Mouse (Mus musculus) heart, postnatal 0 days (tissue): ENCODE data around the gene Gm12166. TPM values are rescaled to one million over a fixed set of nuclear protein-coding genes. Genes with fewer than 3 reads are reported as not detected.

Experiments used
- ATAC-seq: fragments of 200-750 bp; cut with Nextera tagmentation; 2 replicates; pipeline ENCODE4 v1.8.0; 2017; ENCODE audit warnings: low read depth, moderate number of reproducible peaks, moderate library complexity; ENCODE audit not compliant: insufficient read depth
- DNase-seq: peaks from one replicate; pipeline ENCODE4 v3.0.0-alpha.2; 2016; ENCODE audit warnings: low spot score
- H3K27ac ChIP-seq: fragments of 300-500 bp; sonication (generic); 2 replicates; pipeline ENCODE4 v1.5.1; 2014; ENCODE audit warnings: low read depth, mild to moderate bottlenecking
- H3K27me3 ChIP-seq: fragments of 300-500 bp; sonication (generic); 2 replicates; pipeline ENCODE4 v1.6.1; 2014; ENCODE audit warnings: low read length, mixed read lengths; ENCODE audit not compliant: control insufficient read depth, insufficient read depth
- H3K36me3 ChIP-seq: fragments of 300-500 bp; sonication (generic); replicated peaks from 2 replicates; pipeline ENCODE4 v1.6.1; 2014; ENCODE audit warnings: low read length, mixed read lengths; ENCODE audit not compliant: control insufficient read depth, insufficient read depth
- H3K4me1 ChIP-seq: fragments of 300-500 bp; sonication (generic); 2 replicates; pipeline ENCODE4 v1.6.1; 2014; ENCODE audit warnings: antibody characterized with exemption; ENCODE audit not compliant: control insufficient read depth, insufficient read depth
- H3K4me2 ChIP-seq: fragments of 300-500 bp; sonication (generic); 2 replicates; pipeline ENCODE4 v1.6.1; 2014; ENCODE audit warnings: low read depth, mild to moderate bottlenecking, low read length, moderate library complexity
- H3K4me3 ChIP-seq: fragments of 300-500 bp; sonication (generic); 2 replicates; pipeline ENCODE4 v1.5.1; 2014; ENCODE audit warnings: low read depth, low read length
- H3K9ac ChIP-seq: fragments of 300-500 bp; sonication (generic); replicated peaks from 2 replicates; pipeline ENCODE4 v1.6.1; 2014; ENCODE audit warnings: low read depth, low read length, mixed read lengths
- H3K9me3 ChIP-seq: fragments of 300-500 bp; sonication (generic); replicated peaks from 2 replicates; pipeline ENCODE4 v1.6.1; 2016; ENCODE audit warnings: low read length; ENCODE audit not compliant: control insufficient read depth
- CTCF ChIP-seq: IDR thresholded peaks from 2 replicates; pipeline ENCODE4 v1.5.1; 2016; ENCODE audit warnings: antibody characterized with exemption, control low read depth, low read depth
- EP300 ChIP-seq: IDR thresholded peaks from 2 replicates; pipeline ENCODE4 v1.6.1; 2016; ENCODE audit warnings: antibody characterized with exemption, low read depth
- WGBS: fragments of 180-500 bp; shearing (Covaris S2); extraction: QIAGEN DNeasy Blood & Tissue Kit; methylation state at CpG from one replicate; pipeline ENCODE4 v1.1.7; 2014; 5-methylcytosine and 5-hydroxymethylcytosine counted together
- polyA plus RNA-seq: library from polyadenylated mRNA; unstranded; fragments of >200 nt; fragmentation: Nextera tagmentation; extraction: Ambion mirVana; gene quantifications from 2 replicates; pipeline ENCODE4 v1.2.1, GENCODE M21; 2015
- total RNA-seq: library from RNA; depleted of rRNA; stranded (reverse); fragments of >200 nt; gene quantifications from 2 replicates; pipeline ENCODE4 v1.2.3, GENCODE M21; 2014; ENCODE audit warnings: low replicate concordance

Gene Gm12166
- total and polyA plus RNA-seq, 2 experiments from 2014 or later: 1.8 to 3.9 TPM

DNA sequence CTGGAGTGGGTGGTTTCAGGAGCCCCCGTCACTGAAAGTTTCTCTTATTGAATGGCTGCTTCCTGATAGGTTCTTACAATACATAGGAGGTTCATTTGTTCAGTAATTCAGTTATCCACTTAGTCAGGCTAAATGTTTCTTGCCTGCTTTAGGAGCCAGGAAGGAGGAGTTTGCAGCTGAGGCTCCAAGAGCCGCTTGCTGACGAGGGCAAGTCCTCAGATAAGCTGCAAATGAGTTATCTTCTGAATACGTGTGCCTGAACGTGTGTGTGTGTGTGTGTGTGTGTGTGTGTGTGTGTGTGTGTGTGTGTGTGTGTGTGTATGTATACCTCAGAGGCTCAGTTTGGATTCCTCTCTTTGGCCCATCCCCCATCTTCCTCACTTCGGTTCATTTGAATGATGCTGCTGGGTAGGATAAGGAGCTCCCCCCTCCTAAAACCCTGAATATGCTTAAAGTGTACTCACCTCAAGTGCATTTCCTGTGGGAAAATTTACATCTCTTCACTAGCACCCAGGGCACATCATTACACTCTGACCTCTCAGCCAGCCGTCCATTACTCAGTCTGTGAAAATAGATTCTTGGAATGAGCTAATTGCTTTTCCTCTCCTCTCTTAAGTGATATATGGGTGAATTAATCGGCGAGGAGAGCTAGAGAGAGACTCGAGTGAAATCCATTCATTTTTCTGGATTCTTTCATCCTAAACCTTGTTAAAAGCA is 39.0 kb upstream of the Gm12166 start:
- no peak overlapping the region for H3K9ac ChIP-seq
- 27% methylated on average over 10 of the region's 10 CpGs for WGBS
- no peak for DNase-seq
- H3K4me2 ChIP-seq: no peak overlapping the region
- ATAC-seq: no peak
- no peak overlapping the region for H3K4me3 ChIP-seq
- H3K27me3 ChIP-seq: no peaks in the 10 kb centered on the region
- H3K27ac ChIP-seq: peak overlapping the region; percentile 68
- H3K9me3 ChIP-seq: no peaks in the 10 kb centered on the region
- peaks cover 17% of the 10 kb centered on the region for H3K36me3 ChIP-seq
- peaks cover 64% of the 10 kb centered on the region for H3K4me1 ChIP-seq
- no peak for TF ChIP-seq CTCF
- no peak for TF ChIP-seq EP300

DNA sequence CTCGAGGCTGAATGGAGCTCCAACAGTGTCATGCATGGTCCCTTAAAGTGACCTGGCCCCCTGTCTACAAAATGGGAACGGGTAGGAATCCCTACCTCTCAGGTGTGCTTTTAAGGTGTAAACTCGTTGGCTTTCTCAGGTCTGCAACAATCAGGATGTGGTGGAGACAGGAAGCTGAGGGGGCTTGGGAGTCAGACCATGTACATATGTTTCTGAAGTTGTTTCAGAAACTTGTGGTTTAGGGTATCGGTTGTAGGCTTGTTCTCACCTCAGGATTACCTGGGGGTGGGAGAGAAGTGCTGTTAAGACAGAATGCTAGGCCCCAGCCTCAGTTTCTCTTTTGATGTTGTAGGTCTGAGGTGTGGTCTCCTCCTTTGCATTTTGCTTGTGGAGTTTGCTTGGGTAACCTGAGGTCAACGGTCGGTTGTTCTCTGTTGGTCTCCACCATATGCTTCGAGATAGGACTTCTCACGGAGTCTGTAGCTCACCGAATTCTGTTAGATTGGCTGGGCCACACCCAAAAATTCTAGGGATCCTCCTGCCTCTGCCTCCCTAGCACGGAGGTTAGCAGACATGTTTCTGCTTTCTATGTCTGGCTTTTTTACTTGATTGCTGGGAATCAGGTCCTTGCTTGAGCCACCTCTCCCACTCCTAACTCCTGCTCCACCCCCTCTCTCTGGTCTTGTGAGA is 38.1 kb upstream of the Gm12166 start:
- 77% methylated on average over 10 of the region's 10 CpGs for WGBS
- H3K4me1 ChIP-seq: peaks cover 65% of the 10 kb centered on the region
- no peak for ATAC-seq
- H3K36me3 ChIP-seq: peaks cover 17% of the 10 kb centered on the region
- TF ChIP-seq CTCF: no peak
- TF ChIP-seq EP300: no peak
- no peak for DNase-seq
- H3K9me3 ChIP-seq: no peaks in the 10 kb centered on the region
- peak overlapping the region; percentile 68 for H3K27ac ChIP-seq
- no peak overlapping the region for H3K4me2 ChIP-seq
- no peak overlapping the region for H3K4me3 ChIP-seq
- no peak overlapping the region for H3K9ac ChIP-seq
- no peaks in the 10 kb centered on the region for H3K27me3 ChIP-seq

GRCm38 (mm10) chr11:46089081-46089713 is 37.1 kb upstream of the Gm12166 start:
- ATAC-seq: peak; percentile 8; the same call in 1 of the 2 replicates
- Histone ChIP-seq H3K4me3 (no peak overlapping the region), H3K4me1 (peaks cover 72% of the 10 kb centered on the region), H3K27ac (peak overlapping the region; percentile 68), H3K4me2 (no peak overlapping the region), H3K9me3 (no peaks in the 10 kb centered on the region), H3K27me3 (no peaks in the 10 kb centered on the region), H3K36me3 (peaks cover 9% of the 10 kb centered on the region), H3K9ac (no peak overlapping the region)
- DNase-seq: no peak
- 49% methylated on average over 4 of the region's 4 CpGs for WGBS
- no peak for TF ChIP-seq EP300
- no peak for TF ChIP-seq CTCF

DNA sequence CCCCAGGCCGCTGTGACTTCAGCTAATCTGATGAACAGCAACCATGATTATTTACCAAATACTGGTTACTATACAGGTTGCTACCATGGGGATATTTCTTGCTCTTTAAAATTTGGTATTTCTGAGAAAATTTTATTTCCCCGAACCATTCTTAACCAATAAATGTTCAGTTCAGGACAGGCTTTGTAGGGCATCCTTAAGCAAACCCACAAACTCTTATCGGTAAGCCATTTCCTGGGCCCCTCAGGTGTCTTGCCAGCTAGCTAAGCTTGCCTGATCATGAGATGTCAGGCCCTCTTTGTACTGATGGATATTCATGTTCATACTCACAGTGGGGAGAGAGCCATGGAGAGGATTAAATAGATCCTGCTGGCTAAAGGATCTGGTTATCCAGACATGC is 34.3 kb upstream of the Gm12166 start:
- Histone ChIP-seq H3K27me3 (no peaks in the 10 kb centered on the region), H3K27ac (peak overlapping the region; percentile 63), H3K36me3 (peaks cover 13% of the 10 kb centered on the region; the same call in 1 of the 2 replicates), H3K4me3 (no peak overlapping the region), H3K4me2 (no peak overlapping the region), H3K9me3 (no peaks in the 10 kb centered on the region), H3K4me1 (peaks cover 91% of the 10 kb centered on the region), H3K9ac (no peak overlapping the region)
- DNase-seq (no peak), ATAC-seq (no peak)
- WGBS: 85% methylated on average over 3 of the region's 3 CpGs
- TF ChIP-seq EP300 (no peak), CTCF (no peak)

- Histone ChIP-seq H3K27ac (peak overlapping the region; percentile 86), H3K27me3 (no peaks in the 10 kb centered on the region), H3K4me2 (no peak overlapping the region), H3K9me3 (no peaks in the 10 kb centered on the region), H3K9ac (no peak overlapping the region), H3K36me3 (peaks cover 13% of the 10 kb centered on the region; the same call in 1 of the 2 replicates), H3K4me1 (peaks cover 91% of the 10 kb centered on the region), H3K4me3 (no peak overlapping the region)
- DNase-seq (no peak), ATAC-seq (peak; percentile 66)
- WGBS: 48% methylated on average over 10 of the region's 10 CpGs
- TF ChIP-seq EP300 (no peak), CTCF (no peak)
Observed at GRCm38 (mm10) chr11:46085398-46086163, 33.5 kb upstream of the Gm12166 start.
